Mouse (Mus musculus) lung, adult 2 months (tissue): Measurements from ENCODE around the gene Emd.

Source experiments
- CTCF ChIP-seq: fragments of 200-500 bp; IDR thresholded peaks from 2 replicates; pipeline ENCODE4 v1.5.1; 2011; ENCODE audit warnings: mild to moderate bottlenecking, low read length, control low read depth; ENCODE audit not compliant: insufficient read depth
- POLR2A ChIP-seq: fragments of 200-500 bp; IDR thresholded peaks from 2 replicates; pipeline ENCODE4 v1.6.1; 2011; ENCODE audit warnings: low read depth, mild to moderate bottlenecking, control low read depth, low read length, borderline replicate concordance; ENCODE audit errors: extremely low read depth

GRCm38 (mm10) chrX:74270902-74271551 lies 16.5 kb downstream of the Emd start:
- TF ChIP-seq CTCF = no peak
- TF ChIP-seq POLR2A = peak; percentile 28; the same call in 1 of the 2 replicates
